Mouse (Mus musculus) 416B (cell line): ENCODE data around the gene Tlcd1.

Source experiments
- DNase-seq: peaks from one replicate; pipeline ENCODE4 v3.0.0; 2011; ENCODE audit warnings: low read depth

Gene Tlcd1

DNA sequence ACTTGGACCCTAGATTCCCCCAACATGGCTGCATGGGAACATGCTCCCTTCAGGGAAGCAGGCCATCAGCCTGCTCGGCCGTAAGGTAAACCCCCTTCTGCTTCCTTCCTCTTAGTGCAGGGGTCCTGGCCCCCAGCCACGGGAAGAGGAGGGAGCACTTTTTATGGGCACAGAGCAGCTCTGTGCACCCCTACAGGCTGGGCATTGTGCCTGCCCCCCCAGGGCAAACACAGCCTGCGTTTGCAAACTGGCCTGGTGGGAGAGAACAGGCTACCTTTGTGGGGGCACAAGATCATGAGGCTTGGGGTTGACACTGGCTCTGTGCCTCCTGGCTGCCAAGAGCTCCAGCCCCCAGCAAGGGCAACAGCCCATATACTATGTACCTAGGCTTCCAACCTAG is 14.5 kb upstream of the Tlcd1 start:
- no peak for DNase-seq

DNA sequence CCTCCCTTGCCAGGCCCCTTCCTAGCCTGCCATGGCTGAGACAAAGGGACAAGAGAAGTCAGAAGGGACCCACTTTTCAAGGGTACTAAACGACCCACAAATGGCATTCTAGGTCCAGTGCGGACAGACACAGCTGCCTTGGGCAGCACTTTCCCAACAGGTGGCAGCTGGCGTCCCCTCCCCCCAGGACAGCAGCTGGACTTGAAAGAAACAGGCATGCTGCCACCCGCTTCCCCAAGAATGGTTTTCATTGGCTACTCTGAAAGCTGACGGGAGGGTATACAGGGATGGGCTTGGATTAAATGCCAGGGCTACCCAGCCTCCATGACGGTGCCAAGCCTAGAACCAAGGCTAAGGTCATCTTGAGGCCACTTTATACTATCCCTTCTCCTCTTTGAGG is 14.0 kb upstream of the Tlcd1 start:
- DNase-seq, result no peak

DNA sequence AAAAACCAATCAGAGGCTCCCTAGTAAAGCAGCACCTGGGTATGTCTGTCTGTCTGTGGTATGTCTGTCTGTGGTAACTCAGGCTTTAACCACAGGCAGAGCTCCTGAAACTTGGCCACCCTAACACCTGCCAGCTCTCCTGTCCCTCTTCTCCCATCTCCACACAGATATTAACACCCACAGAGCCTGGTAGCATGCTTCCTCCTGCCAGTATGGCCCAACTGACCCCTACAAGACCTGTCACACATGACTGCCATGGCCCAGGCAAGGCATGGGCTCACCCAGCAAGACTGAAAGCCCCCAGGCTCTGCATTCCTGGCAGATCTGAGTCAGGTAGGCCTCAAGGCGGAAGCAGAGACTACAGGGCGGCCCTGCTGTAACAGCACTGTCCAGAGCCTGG is 13.5 kb upstream of the Tlcd1 start:
- no peak for DNase-seq

DNA sequence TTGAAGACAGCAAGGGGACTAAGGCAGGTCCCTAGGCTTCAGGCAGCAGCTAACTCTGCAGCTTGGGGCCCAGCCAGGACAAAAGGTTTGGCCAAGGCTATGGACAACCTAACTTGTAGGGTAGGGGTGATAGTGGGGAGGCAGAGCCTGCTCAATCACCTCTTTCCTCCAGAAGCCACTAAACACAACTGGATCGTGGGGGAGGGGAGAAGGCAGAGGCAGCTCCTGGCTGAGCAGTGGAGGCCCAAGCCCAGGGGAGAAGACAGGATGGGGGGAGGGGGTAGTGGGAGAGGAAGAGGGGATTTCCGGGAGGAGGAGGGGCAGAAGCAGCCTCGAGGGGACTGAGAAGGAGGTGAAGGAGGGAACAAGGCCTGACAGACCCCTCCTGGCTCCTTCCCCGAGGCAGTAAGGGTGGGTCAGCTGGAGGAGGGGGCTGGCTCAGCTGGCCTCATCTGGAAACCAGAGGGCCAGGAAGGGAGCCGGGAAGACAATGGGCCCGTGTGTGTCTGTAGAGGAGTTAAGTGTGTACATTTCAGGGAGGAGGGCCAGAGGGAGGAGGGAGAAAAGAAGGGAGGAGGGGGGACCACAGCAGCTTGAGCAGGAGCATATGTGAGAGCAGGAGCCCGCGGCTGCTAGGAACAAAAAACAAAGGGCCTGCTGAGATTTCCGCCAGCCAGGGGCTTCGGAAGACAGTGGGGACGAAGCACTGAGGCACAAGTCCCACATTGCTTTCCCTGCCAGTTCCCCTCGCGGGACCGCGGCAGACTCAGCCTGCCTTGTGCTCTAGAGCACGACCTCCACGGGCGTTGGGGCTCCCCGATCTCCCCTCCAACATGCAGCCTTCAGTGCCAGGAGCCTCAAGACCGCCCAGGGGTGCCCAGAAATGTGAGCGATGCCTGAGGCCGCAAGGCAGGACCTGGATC is 12.6 kb upstream of the Tlcd1 start:
- peak; percentile 50 for DNase-seq

DNA sequence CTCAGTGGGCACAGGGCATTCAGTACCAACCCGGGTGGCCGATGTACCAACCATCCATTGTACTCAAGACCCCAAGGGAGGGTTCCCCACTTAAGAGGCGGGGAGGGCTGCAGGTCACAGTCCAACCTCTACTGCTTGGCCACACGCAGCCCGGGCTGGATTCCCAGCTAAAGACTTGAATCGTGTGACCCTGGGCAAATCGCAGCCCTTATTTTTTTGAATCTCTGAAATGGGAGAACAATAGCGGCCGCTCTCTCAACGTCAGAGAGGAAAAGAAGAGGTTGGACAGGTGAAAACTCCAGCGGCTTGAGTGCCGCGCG is 11.9 kb upstream of the Tlcd1 start:
- peak; percentile 40 for DNase-seq

DNA sequence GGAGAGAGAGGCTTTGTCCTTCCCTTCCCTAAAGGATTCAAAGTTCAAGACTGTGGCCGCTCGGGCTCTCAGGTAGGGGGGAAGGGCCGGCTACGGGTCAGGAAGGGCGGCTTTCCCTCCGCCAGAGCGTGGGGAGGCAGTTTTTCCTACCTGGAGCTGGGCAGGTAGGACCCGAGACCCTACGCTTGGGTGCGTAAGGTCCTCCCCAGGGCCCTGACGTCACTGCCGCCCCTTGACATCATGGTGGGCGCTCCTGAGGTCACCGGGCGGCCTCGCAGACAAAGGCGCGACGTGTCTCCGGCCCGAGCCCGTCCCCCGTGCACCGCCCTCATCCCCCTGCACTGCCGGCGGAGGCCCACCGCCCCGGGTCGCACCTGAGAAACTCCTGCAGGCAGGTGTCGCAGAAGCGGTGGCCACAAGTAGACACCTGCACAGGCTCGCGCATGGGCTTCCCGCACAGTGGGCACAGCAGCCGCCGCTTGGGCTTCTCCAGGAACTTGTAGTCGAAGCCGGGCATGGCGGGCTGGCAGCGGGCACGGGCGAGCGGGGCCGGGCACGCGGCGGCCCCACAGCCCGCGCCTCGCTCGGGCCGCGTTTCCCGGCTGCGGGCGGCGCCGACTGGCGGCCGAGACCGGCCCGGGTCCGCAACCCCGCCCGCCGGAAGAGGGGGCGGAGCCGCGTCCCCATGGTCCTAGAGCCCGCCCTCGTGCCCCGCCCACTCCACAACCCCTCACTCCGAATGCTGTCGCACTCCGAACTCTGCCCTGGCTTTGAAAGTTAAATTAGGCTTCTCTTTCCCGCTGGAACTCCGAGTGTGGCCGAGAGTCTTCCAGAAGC is 11.4 kb upstream of the Tlcd1 start, which contains the start of gene Traf4:
TSS of gene Traf4 (minus strand) at position 666 of the 837 bp plus-strand sequence.
- DNase-seq, result peak; percentile 82

DNA sequence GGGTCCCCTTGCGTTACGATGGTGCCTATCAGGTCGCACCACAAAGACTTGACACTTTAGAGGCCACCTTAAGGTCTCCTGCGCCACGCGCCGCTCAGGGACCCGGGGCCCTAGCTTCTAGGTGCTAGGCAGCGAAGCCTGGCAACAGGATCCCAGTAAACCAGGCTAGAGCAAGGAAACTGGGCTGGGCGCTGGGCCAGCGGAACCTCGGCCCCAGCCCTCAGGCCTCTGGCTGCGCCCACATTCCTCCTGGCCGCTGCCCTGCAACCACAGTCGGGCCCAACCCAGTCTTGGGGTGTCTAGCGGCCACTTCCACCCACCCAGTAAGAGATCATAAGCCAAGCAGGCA is 10.8 kb upstream of the Tlcd1 start:
- DNase-seq, result peak; percentile 78

DNA sequence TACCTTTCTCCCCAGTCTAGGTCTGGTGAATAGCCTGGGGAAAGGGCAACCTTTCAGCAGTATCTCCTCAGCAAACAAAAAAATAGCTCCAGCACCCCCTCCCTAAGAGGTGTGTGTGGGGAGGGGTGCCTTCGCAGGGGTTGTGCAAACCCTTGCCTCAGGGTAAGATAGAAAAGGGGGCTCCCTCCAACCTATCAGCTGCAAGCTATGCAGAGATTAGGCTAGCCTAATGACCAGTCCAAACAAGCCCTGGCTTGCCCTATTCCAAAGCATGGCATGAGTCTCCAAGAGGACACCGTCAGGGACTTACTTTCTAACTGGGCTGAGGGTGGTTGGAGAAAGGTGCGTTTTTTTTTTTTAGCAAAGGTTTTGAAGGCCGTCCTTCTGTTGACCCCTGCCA is 10.3 kb upstream of the Tlcd1 start:
- peak; percentile 61 for DNase-seq

DNA sequence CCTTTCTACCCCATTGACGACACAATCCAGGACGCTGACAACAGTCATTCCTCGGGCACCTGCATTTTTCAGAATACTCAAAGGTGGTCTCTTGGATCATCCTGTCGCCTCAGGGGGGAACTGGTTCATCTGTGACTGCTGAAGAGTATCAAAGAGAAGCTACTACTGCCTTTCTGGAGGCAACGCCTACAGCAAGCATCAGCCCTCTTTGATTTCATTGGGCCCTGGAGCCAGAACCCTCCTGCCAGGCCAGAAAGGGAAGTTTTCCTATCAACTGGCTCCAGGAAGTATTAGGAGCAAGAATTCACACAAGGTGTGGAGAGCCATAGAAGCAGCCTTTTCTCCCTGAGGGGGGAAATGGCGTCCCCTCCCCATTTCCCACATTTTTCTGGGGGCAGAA is 9.9 kb upstream of the Tlcd1 start:
- DNase-seq, result no peak

DNA sequence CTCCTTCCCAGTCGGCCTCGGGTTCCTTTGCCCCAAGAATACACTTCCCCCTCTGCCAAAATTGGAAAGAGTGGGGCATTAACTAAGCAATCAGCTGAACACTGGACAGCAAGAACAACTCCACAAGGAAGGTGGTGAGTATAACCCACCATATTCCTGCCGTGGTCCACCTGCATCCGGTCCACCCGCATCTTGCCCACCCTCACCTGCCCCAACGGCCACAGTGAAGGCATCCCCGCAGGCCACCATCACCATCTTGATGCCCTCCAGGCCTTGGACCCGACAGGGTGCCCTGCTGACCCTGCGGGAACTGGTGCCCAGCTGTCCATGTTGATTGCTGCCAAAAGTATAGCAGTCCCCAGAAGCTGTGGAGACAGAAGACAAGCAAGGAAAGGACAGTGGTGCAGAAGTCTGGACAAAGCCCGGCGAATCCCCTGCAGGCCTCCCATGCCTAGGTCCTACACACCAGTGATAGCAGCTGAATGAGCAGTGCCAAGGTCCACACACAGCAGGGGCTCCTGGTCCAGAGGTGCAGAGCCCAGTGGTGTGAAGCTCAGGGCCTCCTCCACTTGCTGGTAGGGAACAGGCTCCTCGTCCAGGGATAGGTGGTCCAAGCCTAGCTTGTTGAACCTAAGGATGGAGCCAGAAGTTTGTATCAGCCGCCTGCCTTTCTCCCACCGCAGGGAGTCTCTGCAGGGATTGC is 9.1 kb upstream of the Tlcd1 start:
- no peak for DNase-seq

DNA sequence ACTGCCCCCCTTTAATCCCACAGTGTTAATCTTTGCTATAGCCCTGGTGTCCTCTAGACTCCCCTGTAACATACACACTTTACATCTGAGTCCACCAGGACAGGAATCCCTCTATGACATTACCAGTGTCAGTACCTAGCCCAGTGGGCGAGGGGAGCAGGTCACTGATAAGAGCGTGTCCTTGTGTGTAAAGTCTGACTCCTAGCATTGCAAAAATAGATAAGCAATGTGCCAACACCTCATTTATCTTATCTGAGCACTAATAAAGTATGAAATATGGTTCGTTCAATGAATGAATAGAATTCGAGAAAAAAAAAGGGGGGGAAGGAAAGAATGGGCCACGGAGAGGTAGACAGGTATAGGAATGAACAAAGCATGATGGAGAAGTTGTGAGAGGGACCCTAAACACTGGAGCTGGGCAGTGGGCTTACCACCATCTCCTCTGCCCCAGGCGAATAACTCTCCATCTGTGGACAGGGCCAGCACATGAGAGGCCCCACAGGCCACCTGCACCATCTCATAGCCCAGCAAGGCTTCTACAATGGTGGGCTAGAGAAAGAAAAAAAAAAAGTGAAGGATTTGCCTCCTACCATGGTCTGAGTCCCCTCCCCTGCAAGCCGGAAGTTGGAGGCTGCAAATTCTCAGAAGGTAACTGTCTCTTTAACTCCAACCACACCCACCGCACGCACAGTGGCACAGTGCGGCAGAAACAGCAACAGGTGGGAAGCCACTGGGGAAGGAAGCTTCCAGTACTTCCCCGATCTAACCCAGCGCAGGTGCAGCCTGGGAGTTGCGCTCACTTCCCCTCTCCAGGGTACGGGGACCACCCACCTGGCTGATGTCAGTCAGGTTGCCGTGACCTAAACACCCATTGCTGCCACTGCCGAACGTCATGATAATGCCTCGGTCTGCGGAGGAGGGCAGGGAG is 7.7 kb upstream of the Tlcd1 start:
- DNase-seq, result no peak

DNA sequence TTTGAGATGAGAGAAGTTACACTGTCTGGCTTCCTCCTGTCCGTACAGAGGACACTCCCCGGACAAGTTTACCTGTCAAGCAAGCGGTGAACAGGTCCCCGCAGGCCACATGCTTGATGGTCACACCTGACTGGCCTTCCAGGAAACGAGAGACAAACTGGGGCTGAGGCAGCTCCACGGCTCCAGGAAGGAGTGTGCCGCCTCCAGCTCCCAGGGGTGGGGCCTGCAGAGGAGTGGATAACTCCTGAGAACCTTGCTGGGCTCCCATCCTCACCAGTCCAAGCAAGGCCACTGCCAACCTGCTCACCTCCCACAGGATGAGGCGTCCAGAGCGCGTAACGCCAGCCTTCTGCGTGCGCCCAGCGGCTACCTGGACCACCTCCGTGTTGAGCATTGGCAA is 6.2 kb upstream of the Tlcd1 start:
- no peak for DNase-seq

DNA sequence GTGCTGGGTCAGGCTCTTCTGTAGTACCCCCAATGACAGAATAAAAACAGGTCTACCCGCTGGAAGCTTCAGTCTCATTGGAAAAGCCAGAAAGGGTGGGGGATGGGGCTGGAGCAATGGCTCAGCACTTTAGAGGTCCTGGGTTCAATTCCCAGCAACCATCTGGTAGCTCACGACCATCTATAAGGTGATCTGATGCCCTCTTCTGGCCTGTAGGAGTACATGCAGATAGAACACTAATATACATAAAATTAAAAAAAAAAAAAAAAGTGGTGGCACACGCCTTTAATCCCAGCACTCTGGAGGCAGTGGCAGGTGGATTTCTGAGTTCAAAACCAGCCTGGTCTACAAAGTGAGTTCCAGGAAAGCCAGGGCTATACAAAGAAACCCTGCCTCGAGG is 5.2 kb upstream of the Tlcd1 start:
- DNase-seq, result peak; percentile 65

DNA sequence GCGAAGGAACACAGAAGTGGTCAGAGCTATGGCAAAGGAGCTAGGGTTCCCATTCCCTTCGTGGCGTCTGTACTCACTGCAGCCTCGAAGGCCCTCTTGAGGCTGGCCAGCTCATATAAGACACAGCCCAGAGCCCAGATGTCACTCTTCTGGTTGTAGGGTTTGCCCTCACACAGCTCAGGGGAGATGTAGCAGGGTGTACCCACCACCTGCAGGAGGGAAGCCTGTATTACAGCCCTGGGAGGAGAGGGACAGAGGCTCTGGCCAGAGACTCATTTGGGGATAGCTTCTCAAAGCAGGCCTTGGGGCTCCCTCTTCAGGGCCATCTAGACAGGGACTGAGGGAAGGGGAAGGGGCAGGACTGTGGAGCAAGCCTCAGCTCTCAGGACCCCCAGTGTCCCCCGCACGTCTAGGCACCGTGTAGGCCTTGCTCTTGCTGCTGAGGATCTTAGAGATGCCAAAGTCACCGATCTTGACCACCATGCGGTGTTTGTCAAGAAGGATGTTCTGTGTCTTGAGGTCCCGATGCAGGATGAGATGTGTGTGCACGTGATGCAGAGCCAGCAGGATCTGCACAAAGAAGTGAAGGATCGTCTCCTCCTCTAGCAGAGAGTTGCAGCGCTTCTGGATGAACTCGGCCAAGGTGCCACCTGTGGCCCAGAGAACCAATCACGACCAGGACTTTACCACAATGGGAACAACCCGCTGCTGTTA is 4.3 kb upstream of the Tlcd1 start:
- DNase-seq, result peak; percentile 57

DNA sequence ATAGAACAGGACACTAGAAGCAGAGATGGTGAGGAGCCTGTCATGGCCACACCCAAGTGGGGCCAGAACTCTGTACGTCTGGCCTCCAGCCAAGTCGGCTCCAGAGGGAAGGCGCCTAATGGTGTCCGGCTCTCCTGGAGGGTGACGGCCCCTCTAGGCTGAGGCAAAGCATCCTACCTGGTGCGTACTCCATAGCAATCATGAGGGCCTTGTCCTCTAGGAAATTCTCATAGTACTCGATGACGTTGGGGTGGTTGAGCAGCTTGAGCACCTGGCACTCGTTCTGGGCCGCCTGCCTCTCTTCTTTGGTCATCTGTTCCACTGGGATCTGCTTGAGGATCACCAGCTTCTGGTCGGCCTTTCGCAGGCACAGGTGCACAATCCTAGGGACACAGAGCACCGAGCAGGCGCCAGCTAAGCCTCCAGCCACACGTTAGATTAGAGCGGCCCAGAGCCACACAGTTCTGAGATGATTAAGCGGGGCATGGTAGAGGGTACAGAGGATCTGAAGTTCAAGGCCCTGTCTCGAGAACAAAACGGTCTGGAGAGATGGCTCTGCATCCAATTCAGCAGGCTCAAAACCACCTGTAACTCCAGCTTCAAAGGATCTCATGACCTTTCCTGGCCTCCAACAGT is 3.6 kb upstream of the Tlcd1 start:
- DNase-seq, result no peak

DNA sequence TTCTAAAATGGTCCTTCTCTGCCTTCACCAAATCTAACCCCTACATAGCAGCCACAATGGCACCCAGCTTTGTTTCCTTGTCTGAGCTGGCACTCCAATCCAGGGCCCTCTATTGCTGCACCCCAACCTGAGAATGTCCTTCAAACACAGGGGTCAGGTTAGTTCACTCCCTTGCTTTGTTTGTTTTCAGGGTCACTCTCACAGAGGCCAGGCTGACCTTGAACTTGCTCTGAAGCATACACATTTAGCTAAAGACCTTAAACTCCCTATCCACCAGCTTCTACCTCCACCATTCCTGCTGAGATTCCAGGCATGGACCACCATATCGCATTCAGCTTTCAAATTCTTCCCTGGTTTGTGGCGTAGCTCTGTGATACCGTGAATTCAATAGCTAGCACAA is 2.0 kb upstream of the Tlcd1 start:
- DNase-seq, result no peak

DNA sequence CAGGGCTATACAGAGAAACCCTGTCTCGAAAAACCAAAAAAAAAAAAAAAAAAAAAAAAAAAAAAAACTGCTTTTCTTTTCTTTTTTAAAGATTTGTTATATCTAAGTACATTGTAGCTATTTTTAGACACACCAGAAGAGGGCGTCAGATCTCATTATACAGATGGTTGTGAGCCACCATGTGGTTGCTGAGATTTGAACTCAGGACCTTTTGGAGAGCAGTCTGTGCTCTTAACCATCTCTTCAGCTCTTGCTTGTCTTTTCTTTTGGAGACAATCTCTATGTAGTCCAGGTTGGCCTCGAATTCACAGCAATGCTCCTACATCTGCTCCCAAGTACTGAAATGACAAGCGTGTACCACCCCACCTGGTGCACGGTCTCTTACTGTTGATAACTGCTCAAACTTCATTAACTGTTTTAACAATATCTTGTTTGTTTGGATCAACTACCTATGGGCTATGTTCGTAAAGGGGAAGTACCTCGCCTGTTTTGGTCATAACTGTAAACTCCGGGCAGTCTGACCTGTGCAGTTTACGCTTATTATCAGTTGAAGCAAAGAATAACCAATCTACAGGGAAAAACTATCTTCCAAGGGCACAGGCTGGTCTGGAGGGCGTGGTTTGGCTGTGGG is 625 bp upstream of the Tlcd1 start:
- DNase-seq, result peak; percentile 97

DNA sequence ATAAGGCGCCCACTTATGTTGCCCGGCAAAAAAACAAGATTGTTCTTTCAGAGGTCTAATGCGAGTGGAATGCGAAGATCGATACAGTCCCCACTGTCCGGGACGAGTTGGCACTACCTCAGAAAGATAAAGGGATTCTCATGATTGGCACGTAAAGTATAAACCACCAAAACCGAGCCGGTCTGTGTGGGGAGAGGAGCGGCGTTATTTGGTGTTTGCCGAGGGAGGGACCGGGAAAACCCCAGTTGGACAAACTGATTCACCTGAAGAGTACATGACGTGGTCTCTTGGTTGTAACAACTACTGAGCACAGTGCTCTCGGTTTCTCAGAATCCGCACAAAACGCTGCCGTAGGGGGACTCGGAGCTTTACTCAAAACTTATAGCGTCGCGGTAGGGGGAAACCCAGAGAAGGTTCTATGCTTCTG is 407 bp downstream of the Tlcd1 start:
- DNase-seq, result peak; percentile 46

DNA sequence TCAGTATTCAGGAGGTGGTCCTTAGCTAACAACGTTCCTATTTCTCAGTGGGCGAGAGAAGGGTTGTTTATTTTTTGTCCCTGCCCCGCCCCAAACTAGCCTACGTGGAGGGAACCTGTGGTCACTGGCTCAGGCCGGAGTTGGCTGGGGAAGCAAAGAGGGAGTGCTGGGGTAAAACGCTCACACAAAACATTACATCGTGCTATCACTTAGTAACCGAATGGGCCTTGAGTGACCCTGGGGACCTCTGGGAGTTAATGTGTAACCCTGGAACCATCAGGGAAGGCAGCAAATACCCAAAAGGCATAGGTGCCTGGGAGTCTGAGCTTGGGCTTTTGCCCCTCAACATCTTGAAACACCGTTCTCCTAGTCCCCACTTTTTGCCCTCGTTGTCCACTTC is 926 bp downstream of the Tlcd1 start:
- peak; percentile 86 for DNase-seq
